Mouse (Mus musculus) small intestine, adult 2 months (tissue): ENCODE data around the gene Efhd2. TPM values are rescaled to one million over a fixed set of nuclear protein-coding genes. Genes with fewer than 3 reads are reported as not detected.

Experiments used
- H3K27ac ChIP-seq: fragments of 200-500 bp; 2 replicates; pipeline ENCODE4 v1.5.1; 2012; ENCODE audit warnings: low read depth, low read length, control low read depth, inconsistent platforms; ENCODE audit not compliant: insufficient read depth
- H3K27me3 ChIP-seq: fragments of 200-500 bp; 2 replicates; pipeline ENCODE4 v1.6.1; 2012; ENCODE audit warnings: mild to moderate bottlenecking, moderate library complexity, low read length, inconsistent platforms; ENCODE audit not compliant: control insufficient read depth, insufficient read depth
- H3K36me3 ChIP-seq: fragments of 200-500 bp; 2 replicates; pipeline ENCODE4 v1.6.1; 2012; ENCODE audit warnings: mild to moderate bottlenecking, low read length, control low read depth, inconsistent platforms; ENCODE audit not compliant: control insufficient read depth, insufficient read depth
- H3K4me1 ChIP-seq: fragments of 200-500 bp; 2 replicates; pipeline ENCODE4 v1.6.1; 2012; ENCODE audit warnings: low read length, inconsistent platforms, mixed read lengths; ENCODE audit not compliant: control insufficient read depth, insufficient read depth, insufficient read length
- H3K4me3 ChIP-seq: fragments of 200-500 bp; 2 replicates; pipeline ENCODE4 v1.5.1; 2012; ENCODE audit warnings: low read depth, mild to moderate bottlenecking, control low read depth, inconsistent platforms, low read length, moderate library complexity
- CTCF ChIP-seq: fragments of 200-500 bp; IDR thresholded peaks from 2 replicates; pipeline ENCODE4 v1.5.1; 2012; ENCODE audit warnings: low read depth, mild to moderate bottlenecking, control low read depth, inconsistent platforms, low read length, moderate library complexity, mixed read lengths; ENCODE audit not compliant: insufficient replicate concordance, insufficient read length; ENCODE audit errors: extremely low read depth
- POLR2A ChIP-seq: fragments of 200-500 bp; IDR thresholded peaks from 2 replicates; pipeline ENCODE4 v1.6.1; 2012; ENCODE audit warnings: low read depth, mild to moderate bottlenecking, control low read depth, inconsistent platforms, low read length, moderate library complexity
- WGBS: fragments of 180-500 bp; shearing (Covaris S2); methylation state at CpG from one replicate; pipeline ENCODE4 v1.1.7; 2018; 5-methylcytosine and 5-hydroxymethylcytosine counted together
- polyA plus RNA-seq: library from polyadenylated mRNA; depleted of rRNA; stranded (reverse); fragments of >200 nt; gene quantifications from 2 replicates; pipeline ENCODE4 v1.2.3, GENCODE M21; 2012

The Efhd2 gene
- polyA plus RNA-seq, 1 experiment, result 423 TPM

GRCm38 (mm10) chr4:141828177-141828576, 46.5 kb downstream of the Efhd2 start:
- no peaks in the 10 kb centered on the region for H3K4me1 ChIP-seq
- H3K36me3 ChIP-seq, result no peaks in the 10 kb centered on the region
- H3K27ac ChIP-seq, result no peak overlapping the region
- 64% methylated on average over 4 of the region's 4 CpGs for WGBS
- no peaks in the 10 kb centered on the region for H3K27me3 ChIP-seq
- H3K4me3 ChIP-seq, result no peak overlapping the region
- no peak for TF ChIP-seq POLR2A
- TF ChIP-seq CTCF, result no peak

- Histone ChIP-seq H3K27me3 (no peaks in the 10 kb centered on the region), H3K27ac (no peak overlapping the region), H3K36me3 (no peaks in the 10 kb centered on the region), H3K4me3 (no peak overlapping the region), H3K4me1 (no peaks in the 10 kb centered on the region)
- TF ChIP-seq POLR2A (no peak), CTCF (no peak)
- WGBS, result 64% methylated on average over 2 of the region's 2 CpGs
Observed at GRCm38 (mm10) chr4:141827401-141827800, 47.3 kb downstream of the Efhd2 start.

- no peak within 1 kb of the TSS for H3K4me3 ChIP-seq
- H3K27me3 ChIP-seq, result no peaks in the 10 kb centered on the region
- no peaks in the 10 kb centered on the region for H3K4me1 ChIP-seq
- H3K36me3 ChIP-seq, result no peaks in the 10 kb centered on the region
- WGBS, result 61% methylated on average over 5 of the region's 5 CpGs
- TF ChIP-seq CTCF (no peak), POLR2A (no peak)
- H3K27ac ChIP-seq, result no peak within 1 kb of the TSS
Observed at GRCm38 (mm10) chr4:141826060-141826459, 48.7 kb downstream of the Efhd2 start, which contains the start of gene Cela2a. Gene Cela2a (minus strand): TSS chr4:141826160.

GRCm38 (mm10) chr4:141822979-141823378, 51.7 kb downstream of the Efhd2 start:
- no peak overlapping the region for H3K4me3 ChIP-seq
- H3K27ac ChIP-seq, result no peak overlapping the region
- 39% methylated on average over 3 of the region's 3 CpGs for WGBS
- no peaks in the 10 kb centered on the region for H3K36me3 ChIP-seq
- no peaks in the 10 kb centered on the region for H3K27me3 ChIP-seq
- H3K4me1 ChIP-seq, result no peaks in the 10 kb centered on the region
- TF ChIP-seq CTCF (no peak), POLR2A (no peak)

GRCm38 (mm10) chr4:141822089-141822488, 52.6 kb downstream of the Efhd2 start:
- TF ChIP-seq CTCF, result peak; percentile 44; the same call in 1 of the 2 replicates
- TF ChIP-seq POLR2A, result no peak
- Histone ChIP-seq H3K27ac (no peak overlapping the region), H3K4me1 (no peaks in the 10 kb centered on the region), H3K36me3 (no peaks in the 10 kb centered on the region), H3K27me3 (no peaks in the 10 kb centered on the region), H3K4me3 (no peak overlapping the region)
- WGBS, result 78% methylated on average over 10 of the region's 10 CpGs

GRCm38 (mm10) chr4:141821178-141821577, 53.5 kb downstream of the Efhd2 start:
- no peak for TF ChIP-seq POLR2A
- H3K36me3 ChIP-seq, result no peaks in the 10 kb centered on the region
- H3K4me3 ChIP-seq, result no peak overlapping the region
- no peaks in the 10 kb centered on the region for H3K27me3 ChIP-seq
- H3K4me1 ChIP-seq, result no peaks in the 10 kb centered on the region
- no peak overlapping the region for H3K27ac ChIP-seq
- WGBS, result 78% methylated on average over 3 of the region's 3 CpGs

- Histone ChIP-seq H3K4me1 (no peaks in the 10 kb centered on the region), H3K27me3 (no peaks in the 10 kb centered on the region), H3K36me3 (peaks cover 11% of the 10 kb centered on the region; the same call in 1 of the 2 replicates), H3K4me3 (no peak overlapping the region), H3K27ac (no peak overlapping the region)
- 91% methylated on average over 7 of the region's 7 CpGs for WGBS
- TF ChIP-seq POLR2A, result no peak
- no peak for TF ChIP-seq CTCF
Observed at GRCm38 (mm10) chr4:141819316-141819715, 55.4 kb downstream of the Efhd2 start.

GRCm38 (mm10) chr4:141818861-141819260, 55.9 kb downstream of the Efhd2 start:
- TF ChIP-seq CTCF (no peak), POLR2A (no peak)
- peaks cover 14% of the 10 kb centered on the region for H3K36me3 ChIP-seq
- no peak overlapping the region for H3K4me3 ChIP-seq
- no peaks in the 10 kb centered on the region for H3K27me3 ChIP-seq
- 80% methylated on average over 13 of the region's 13 CpGs for WGBS
- no peak overlapping the region for H3K27ac ChIP-seq
- H3K4me1 ChIP-seq, result no peaks in the 10 kb centered on the region
